Mouse (Mus musculus): ENCODE measurements around the gene Pde11a. TPM values are rescaled to one million over a fixed set of nuclear protein-coding genes. Genes with fewer than 3 reads are reported as not detected.

Pde11a gene
- polyA plus RNA-seq, 1 experiment from 2014 or later, result 0.89 TPM

GRCm38 (mm10) chr2:76030080-76030479, 308.5 kb downstream of the Pde11a start:
- Histone ChIP-seq H3K4me2 (ENCODE audit: low read length) (peak overlapping the region; percentile 54), H3K36me3 (ENCODE audit: insufficient read depth, low read length) (no peaks in the 10 kb centered on the region), H3K27ac (no peak overlapping the region), H3K4me1 (replicated peaks; ENCODE audit: insufficient read depth, low read length) (peaks cover 8% of the 10 kb centered on the region; the same call in 1 of the 2 replicates), H3K27me3 (ENCODE audit: insufficient read depth, low read length) (no peaks in the 10 kb centered on the region), H3K9ac (ENCODE audit: low read depth, low read length) (no peak overlapping the region), H3K4me3 (replicated peaks; ENCODE audit: low read depth, low read length) (no peak overlapping the region), H3K9me3 (replicated peaks; ENCODE audit: low read length) (no peaks in the 10 kb centered on the region)
- DNase-seq (ENCODE audit: low spot score), result no peak
- no peak for ATAC-seq (replicated peaks; ENCODE audit: low FRiP score, low read depth)
- no peak for TF ChIP-seq CTCF (IDR thresholded peaks at IDR 0.05; ENCODE audit: low read depth)
- 23% methylated on average over 8 of the region's 8 CpGs for WGBS

- H3K9me3 ChIP-seq (replicated peaks; ENCODE audit: low read length), result no peaks in the 10 kb centered on the region
These were observed 309.3 kb downstream of the Pde11a start for GRCm38 (mm10) chr2:76029081-76029901.

GRCm38 (mm10) chr2:76016890-76017289, 321.7 kb downstream of the Pde11a start:
- Histone ChIP-seq H3K27me3 (ENCODE audit: insufficient read depth, low read length) (no peaks in the 10 kb centered on the region), H3K9me3 (replicated peaks; ENCODE audit: low read length) (no peaks in the 10 kb centered on the region), H3K4me1 (replicated peaks; ENCODE audit: insufficient read depth, low read length) (0 out of 2 replicates have a peak, but pooled peaks cover 4% of the 10 kb centered on the region), H3K4me3 (replicated peaks; ENCODE audit: low read depth, low read length) (no peak overlapping the region), H3K27ac (no peak overlapping the region), H3K36me3 (ENCODE audit: insufficient read depth, low read length) (no peaks in the 10 kb centered on the region), H3K4me2 (ENCODE audit: low read length) (no peak overlapping the region), H3K9ac (ENCODE audit: low read depth, low read length) (no peak overlapping the region)
- TF ChIP-seq CTCF (IDR thresholded peaks at IDR 0.05; ENCODE audit: low read depth), result no peak
- 22% methylated on average over 7 of the region's 7 CpGs for WGBS
- ATAC-seq (replicated peaks; ENCODE audit: low FRiP score, low read depth) (no peak), DNase-seq (ENCODE audit: low spot score) (no peak)

More at GRCm38 (mm10) chr2:76029081-76029901, 309.3 kb downstream of the Pde11a start:
- Histone ChIP-seq H3K4me1 (replicated peaks; ENCODE audit: insufficient read depth, low read length) (peaks cover 8% of the 10 kb centered on the region; the same call in 1 of the 2 replicates), H3K36me3 (ENCODE audit: insufficient read depth, low read length) (no peaks in the 10 kb centered on the region), H3K27ac (peak overlapping the region; percentile 68), H3K4me3 (replicated peaks; ENCODE audit: low read depth, low read length) (0 out of 2 replicates have a peak overlapping the region, but pooled peaks have one; percentile 9), H3K4me2 (ENCODE audit: low read length) (peak overlapping the region; percentile 54), H3K9ac (ENCODE audit: low read depth, low read length) (0 out of 2 replicates have a peak overlapping the region, but pooled peaks have one; percentile 31), H3K27me3 (ENCODE audit: insufficient read depth, low read length) (no peaks in the 10 kb centered on the region)
- no peak for TF ChIP-seq CTCF (IDR thresholded peaks at IDR 0.05; ENCODE audit: low read depth)
- WGBS, result 8% methylated on average over 20 of the region's 20 CpGs
- DNase-seq (ENCODE audit: low spot score), result peak; percentile 87
- ATAC-seq (replicated peaks; ENCODE audit: low FRiP score, low read depth), result peak; percentile 80; the same call in 1 of the 2 replicates

- ATAC-seq (replicated peaks; ENCODE audit: low FRiP score, low read depth) (peak; percentile 80), DNase-seq (ENCODE audit: low spot score) (no peak)
- Histone ChIP-seq H3K4me2 (ENCODE audit: low read length) (no peak overlapping the region), H3K4me3 (replicated peaks; ENCODE audit: low read depth, low read length) (no peak overlapping the region), H3K27ac (no peak overlapping the region), H3K4me1 (replicated peaks; ENCODE audit: insufficient read depth, low read length) (0 out of 2 replicates have a peak, but pooled peaks cover 4% of the 10 kb centered on the region), H3K9ac (ENCODE audit: low read depth, low read length) (no peak overlapping the region), H3K27me3 (ENCODE audit: insufficient read depth, low read length) (no peaks in the 10 kb centered on the region), H3K36me3 (ENCODE audit: insufficient read depth, low read length) (no peaks in the 10 kb centered on the region), H3K9me3 (replicated peaks; ENCODE audit: low read length) (no peaks in the 10 kb centered on the region)
- 69% methylated on average over 8 of the region's 8 CpGs for WGBS
- TF ChIP-seq CTCF (IDR thresholded peaks at IDR 0.05; ENCODE audit: low read depth), result no peak
These were observed 322.4 kb downstream of the Pde11a start for GRCm38 (mm10) chr2:76016136-76016535.

- TF ChIP-seq CTCF (IDR thresholded peaks at IDR 0.05; ENCODE audit: low read depth), result no peak
- Histone ChIP-seq H3K4me1 (replicated peaks; ENCODE audit: insufficient read depth, low read length) (0 out of 2 replicates have a peak, but pooled peaks cover 4% of the 10 kb centered on the region), H3K36me3 (ENCODE audit: insufficient read depth, low read length) (no peaks in the 10 kb centered on the region), H3K27me3 (ENCODE audit: insufficient read depth, low read length) (no peaks in the 10 kb centered on the region), H3K4me2 (ENCODE audit: low read length) (no peak overlapping the region), H3K27ac (no peak overlapping the region), H3K4me3 (replicated peaks; ENCODE audit: low read depth, low read length) (no peak overlapping the region), H3K9ac (ENCODE audit: low read depth, low read length) (no peak overlapping the region), H3K9me3 (replicated peaks; ENCODE audit: low read length) (no peaks in the 10 kb centered on the region)
- no peak for ATAC-seq (replicated peaks; ENCODE audit: low FRiP score, low read depth)
- DNase-seq (ENCODE audit: low spot score), result no peak
- WGBS, result 94% methylated on average over 7 of the region's 7 CpGs
These were observed 323.1 kb downstream of the Pde11a start for GRCm38 (mm10) chr2:76015460-76015859.

GRCm38 (mm10) chr2:76014659-76015058, 323.9 kb downstream of the Pde11a start:
- H3K9me3 ChIP-seq (replicated peaks; ENCODE audit: low read length), result no peaks in the 10 kb centered on the region
- DNase-seq (ENCODE audit: low spot score) (no peak), ATAC-seq (replicated peaks; ENCODE audit: low FRiP score, low read depth) (no peak)
- no peak overlapping the region for H3K4me3 ChIP-seq (replicated peaks; ENCODE audit: low read depth, low read length)
- no peak overlapping the region for H3K27ac ChIP-seq
- no peak overlapping the region for H3K4me2 ChIP-seq (ENCODE audit: low read length)
- no peak for TF ChIP-seq CTCF (IDR thresholded peaks at IDR 0.05; ENCODE audit: low read depth)
- 0 out of 2 replicates have a peak, but pooled peaks cover 4% of the 10 kb centered on the region for H3K4me1 ChIP-seq (replicated peaks; ENCODE audit: insufficient read depth, low read length)
- WGBS, result 82% methylated on average over 3 of the region's 3 CpGs
- H3K36me3 ChIP-seq (ENCODE audit: insufficient read depth, low read length), result no peaks in the 10 kb centered on the region
- H3K9ac ChIP-seq (ENCODE audit: low read depth, low read length), result no peak overlapping the region
- no peaks in the 10 kb centered on the region for H3K27me3 ChIP-seq (ENCODE audit: insufficient read depth, low read length)
